Mouse (Mus musculus) layer of hippocampus, postnatal 25 days (tissue): ENCODE results near the gene Cers4. TPM values are rescaled to one million over a fixed set of nuclear protein-coding genes. Genes with fewer than 3 reads are reported as not detected.

Experiments used
- total RNA-seq, 2 experiments: library from RNA; stranded (reverse); gene quantifications; 2 replicates each; pipeline ENCODE4 v1.2.3; 2021

Cers4 gene
- total RNA-seq, 2 experiments from 2014 or later, result 35.5 to 44.3 TPM

Other genes starting within 250 kb of the Cers4 start
- gene Tgfbr3l, start 244.8 kb upstream of the Cers4 start, total RNA-seq, result 10 to 100 TPM in 1 of 2 experiments, 1 to 10 TPM in 1; 7.9 to 12.8 TPM
- gene Snapc2, start 239.9 kb upstream of the Cers4 start, total RNA-seq, result 10 to 100 TPM; 29.5 to 30.2 TPM
- gene Ctxn1, start 233.8 kb upstream of the Cers4 start, total RNA-seq, result 100 to 1,000 TPM; 560 to 594 TPM
- gene Timm44, start 217.1 kb upstream of the Cers4 start, total RNA-seq, result 10 to 100 TPM; 55.6 to 77.1 TPM
- gene Ccl25, start 167.8 kb upstream of the Cers4 start, total RNA-seq, result 10 to 100 TPM; 20.6 to 25.9 TPM
- gene Elavl1, start 167.6 kb upstream of the Cers4 start, total RNA-seq, result 10 to 100 TPM; 74.1 to 77.7 TPM
- 10 to 100 TPM; 13.7 to 13.8 TPM for gene Zfp958, start 120.1 kb downstream of the Cers4 start, total RNA-seq